In the genomic region with DNA sequence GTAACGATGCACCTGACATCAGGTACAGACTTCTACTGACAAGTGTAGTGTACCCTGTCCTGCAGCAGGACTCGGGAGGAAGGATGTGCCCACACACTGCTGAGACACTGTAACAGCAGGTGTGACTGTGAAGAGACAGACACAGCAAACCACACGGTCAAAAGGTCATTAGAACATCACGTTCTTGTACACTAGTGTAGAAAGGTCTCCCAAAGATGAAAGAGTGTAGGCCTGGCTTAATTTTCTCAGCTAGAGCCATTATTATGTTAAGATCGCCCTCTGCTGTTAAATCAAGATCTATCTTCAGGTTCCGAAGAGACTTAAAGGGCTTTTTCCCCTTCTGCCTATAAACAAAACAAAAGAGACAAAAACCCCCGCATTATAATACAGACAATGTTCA, we compare ENCODE assay signal across 10 mouse cellular contexts. TPM values are rescaled to one million over a fixed set of nuclear protein-coding genes. Genes with fewer than 3 reads are reported as not detected.
A peak's percentile ranks its signal among the peaks of the same experiment; 100 is the strongest.
DNase-seq lines count a peak whose midpoint lies in the region; ATAC-seq and TF ChIP-seq lines count a peak whose summit lies in the region.
"Had no signal": no experiment of that assay in that cellular context is flagged by ENCODE, and none has a peak within 500 bp of the region (broad histone marks: within the 10 kb centered on the region; RNA-seq: fewer than 3 reads in every experiment).

No protein-coding gene starts in this region.

- H3K4me2 ChIP-seq in hindbrain, embryonic 11.5 days (replicated peaks; ENCODE audit: low read depth, low read length) = no peak overlapping the region
- no peak overlapping the region for H3K4me2 ChIP-seq in midbrain, embryonic 11.5 days
- no peak overlapping the region for H3K4me2 ChIP-seq in forebrain, embryonic 14.5 days (ENCODE audit: low read length)
- H3K4me2 ChIP-seq in stomach, postnatal 0 days (replicated peaks; ENCODE audit: low read depth) = no peak overlapping the region
- H3K4me2 ChIP-seq: limb, embryonic 13.5 days had no signal

- H3K4me3 ChIP-seq in hindbrain, embryonic 11.5 days (ENCODE audit: low read depth, low read length) = no peak overlapping the region
- H3K4me3 ChIP-seq in hindbrain, embryonic 10.5 days = no peak overlapping the region
- H3K4me3 ChIP-seq in midbrain, embryonic 11.5 days (ENCODE audit: low read depth, low read length) = no peak overlapping the region
- H3K4me3 ChIP-seq in midbrain, embryonic 10.5 days = no peak overlapping the region
- H3K4me3 ChIP-seq in forebrain, embryonic 14.5 days (ENCODE audit: low read depth, low read length) = no peak overlapping the region
- H3K4me3 ChIP-seq in stomach, postnatal 0 days (ENCODE audit: low read depth, low read length) = no peak overlapping the region
- H3K4me3 ChIP-seq: limb, embryonic 13.5 days had no signal

- no peaks in the 10 kb centered on the region for H3K36me3 ChIP-seq in hindbrain, embryonic 11.5 days (ENCODE audit: control insufficient read depth, insufficient read depth, low read length)
- peaks cover 13% of the 10 kb centered on the region for H3K36me3 ChIP-seq in hindbrain, embryonic 10.5 days
- no peaks in the 10 kb centered on the region for H3K36me3 ChIP-seq in midbrain, embryonic 11.5 days (ENCODE audit: control insufficient read depth, insufficient read depth, low read length)
- peaks cover 24% of the 10 kb centered on the region for H3K36me3 ChIP-seq in midbrain, embryonic 10.5 days
- peaks cover 20% of the 10 kb centered on the region; the same call in 1 of the 2 replicates for H3K36me3 ChIP-seq in forebrain, embryonic 14.5 days (ENCODE audit: control insufficient read depth, insufficient read depth, low read length)
- 0 out of 2 replicates have a peak, but pooled peaks cover 2% of the 10 kb centered on the region for H3K36me3 ChIP-seq in stomach, postnatal 0 days (ENCODE audit: control insufficient read depth, insufficient read depth, low read length)

- TF ChIP-seq CTCF in stomach, postnatal 0 days (IDR thresholded peaks at IDR 0.05; ENCODE audit: low read depth) = peak; percentile 73

- no peaks in the 10 kb centered on the region for H3K4me1 ChIP-seq in hindbrain, embryonic 11.5 days (replicated peaks; ENCODE audit: control insufficient read depth, insufficient read depth, low read length)
- H3K4me1 ChIP-seq in hindbrain, embryonic 10.5 days (replicated peaks) = no peaks in the 10 kb centered on the region; the same call in 1 of the 2 replicates
- H3K4me1 ChIP-seq in midbrain, embryonic 11.5 days (ENCODE audit: control insufficient read depth, insufficient read depth, low read length) = no peaks in the 10 kb centered on the region
- peaks cover 4% of the 10 kb centered on the region; the same call in 1 of the 2 replicates for H3K4me1 ChIP-seq in midbrain, embryonic 10.5 days
- H3K4me1 ChIP-seq in forebrain, embryonic 14.5 days (ENCODE audit: control insufficient read depth, insufficient read depth, low read length) = no peaks in the 10 kb centered on the region
- no peaks in the 10 kb centered on the region for H3K4me1 ChIP-seq in stomach, postnatal 0 days (replicated peaks; ENCODE audit: control insufficient read depth, insufficient read depth)
- H3K4me1 ChIP-seq: limb, embryonic 13.5 days had no signal

- H3K27ac ChIP-seq in hindbrain, embryonic 11.5 days (ENCODE audit: low read depth, low read length) = no peak overlapping the region
- H3K27ac ChIP-seq in hindbrain, embryonic 10.5 days = no peak overlapping the region
- no peak overlapping the region for H3K27ac ChIP-seq in midbrain, embryonic 11.5 days (ENCODE audit: low read depth, low read length)
- H3K27ac ChIP-seq in midbrain, embryonic 10.5 days (replicated peaks) = no peak overlapping the region
- no peak overlapping the region for H3K27ac ChIP-seq in forebrain, embryonic 14.5 days (ENCODE audit: low read depth, low read length)
- no peak overlapping the region for H3K27ac ChIP-seq in stomach, postnatal 0 days (replicated peaks)
- H3K27ac ChIP-seq: limb, embryonic 13.5 days had no signal

- no peak for ATAC-seq in hindbrain, embryonic 11.5 days (ENCODE audit: low FRiP score)
- no peak; the same call in 1 of the 2 replicates for ATAC-seq in midbrain, embryonic 11.5 days (ENCODE audit: low FRiP score)
- no peak for ATAC-seq in forebrain, embryonic 14.5 days
- no peak for ATAC-seq in stomach, postnatal 0 days (ENCODE audit: low FRiP score, low TSS enrichment)

- 41% methylated on average over 7 of the region's 7 CpGs for WGBS in hindbrain, embryonic 11.5 days
- WGBS in hindbrain, embryonic 10.5 days = 42% methylated on average over 7 of the region's 7 CpGs
- WGBS in midbrain, embryonic 11.5 days = 44% methylated on average over 7 of the region's 7 CpGs
- WGBS in midbrain, embryonic 10.5 days = 54% methylated on average over 7 of the region's 7 CpGs
- 40% methylated on average over 7 of the region's 7 CpGs for WGBS in forebrain, embryonic 14.5 days
- 44% methylated on average over 7 of the region's 7 CpGs for WGBS in stomach, postnatal 0 days

- H3K9ac ChIP-seq in hindbrain, embryonic 11.5 days (ENCODE audit: low read depth, low read length) = no peak overlapping the region
- no peak overlapping the region for H3K9ac ChIP-seq in midbrain, embryonic 11.5 days (ENCODE audit: low read length)
- no peak overlapping the region for H3K9ac ChIP-seq in forebrain, embryonic 14.5 days (ENCODE audit: low read length)
- H3K9ac ChIP-seq in stomach, postnatal 0 days (ENCODE audit: low read length) = no peak overlapping the region
- H3K9ac ChIP-seq: limb, embryonic 13.5 days had no signal

- H3K27me3 ChIP-seq in hindbrain, embryonic 11.5 days (ENCODE audit: control insufficient read depth, insufficient read depth, low read length) = no peaks in the 10 kb centered on the region
- no peaks in the 10 kb centered on the region for H3K27me3 ChIP-seq in hindbrain, embryonic 10.5 days (ENCODE audit: insufficient read depth, poor library complexity, severe bottlenecking)
- no peaks in the 10 kb centered on the region for H3K27me3 ChIP-seq in midbrain, embryonic 11.5 days (ENCODE audit: control insufficient read depth, insufficient read depth, low read length)
- H3K27me3 ChIP-seq in midbrain, embryonic 10.5 days (ENCODE audit: low read depth, poor library complexity, severe bottlenecking) = no peaks in the 10 kb centered on the region
- no peaks in the 10 kb centered on the region for H3K27me3 ChIP-seq in forebrain, embryonic 14.5 days (replicated peaks; ENCODE audit: control insufficient read depth, insufficient read depth, low read length)
- H3K27me3 ChIP-seq in stomach, postnatal 0 days (ENCODE audit: control insufficient read depth, insufficient read depth, low read length) = no peaks in the 10 kb centered on the region
- H3K27me3 ChIP-seq: limb, embryonic 13.5 days had no signal

- no peaks in the 10 kb centered on the region for H3K9me3 ChIP-seq in hindbrain, embryonic 11.5 days (ENCODE audit: control insufficient read depth, low read length)
- H3K9me3 ChIP-seq in hindbrain, embryonic 10.5 days = no peaks in the 10 kb centered on the region
- H3K9me3 ChIP-seq in midbrain, embryonic 11.5 days (ENCODE audit: control insufficient read depth, low read length) = no peaks in the 10 kb centered on the region
- H3K9me3 ChIP-seq in midbrain, embryonic 10.5 days (replicated peaks) = no peaks in the 10 kb centered on the region
- no peaks in the 10 kb centered on the region for H3K9me3 ChIP-seq in forebrain, embryonic 14.5 days (replicated peaks; ENCODE audit: control insufficient read depth, low read length)
- H3K9me3 ChIP-seq in stomach, postnatal 0 days (ENCODE audit: control insufficient read depth, low read length) = no peaks in the 10 kb centered on the region
- H3K9me3 ChIP-seq: limb, embryonic 13.5 days had no signal

- no peak for TF ChIP-seq EP300 in stomach, postnatal 0 days (optimal IDR thresholded peaks at IDR 0.05)

- peak; percentile 19 for DNase-seq in hindbrain, embryonic 11.5 days (ENCODE audit: low spot score)
- no peak for DNase-seq in hindbrain, embryonic 10.5 days (ENCODE audit: low spot score)
- peak; percentile 86 for DNase-seq in midbrain, embryonic 11.5 days (ENCODE audit: low spot score, missing footprints)
- DNase-seq in midbrain, embryonic 10.5 days (ENCODE audit: low spot score) = no peak
- peak; percentile 70 for DNase-seq in forebrain, embryonic 14.5 days (ENCODE audit: low spot score)
- no peak for DNase-seq in stomach, postnatal 0 days (ENCODE audit: low spot score)
- no peak for DNase-seq in left cerebral cortex, adult 11 months (ENCODE audit: low spot score)
- no peak for DNase-seq in urinary bladder, postnatal 4 days (ENCODE audit: low spot score in 2 of 2)
- DNase-seq: right cerebral cortex, adult 18-20 months had no signal

RNA-seq across cellular contexts. Expression of a gene that starts 33.2 kb away (rescaled TPM):
- 23.4 and 29.0 TPM in 2 replicates for polyA plus RNA-seq in hindbrain, embryonic 11.5 days (2014; fragmentation: Nextera tagmentation; extraction: Ambion mirVana)
- polyA plus RNA-seq in hindbrain, embryonic 10.5 days (2016; fragmentation: Nextera tagmentation; extraction: Ambion mirVana) = 17.2 and 19.5 TPM in 2 replicates
- polyA plus RNA-seq in midbrain, embryonic 11.5 days (2014; fragmentation: Nextera tagmentation; extraction: Ambion mirVana) = 29.5 and 29.6 TPM in 2 replicates
- 19.5 and 22.6 TPM in 2 replicates for polyA plus RNA-seq in midbrain, embryonic 10.5 days (2016; fragmentation: Nextera tagmentation; extraction: Ambion mirVana)
- 51.4 and 57.8 TPM in 2 replicates for polyA plus RNA-seq in forebrain, embryonic 14.5 days (2014; fragmentation: Nextera tagmentation; extraction: Ambion mirVana)
- 7.2 and 7.6 TPM in 2 replicates for polyA plus RNA-seq in stomach, postnatal 0 days (2015; fragmentation: Nextera tagmentation; extraction: Ambion mirVana)

RNA-seq across cellular contexts. Expression of a gene that starts 35.4 kb away (rescaled TPM):
- 9.4 and 14.5 TPM in 2 replicates for polyA plus RNA-seq in hindbrain, embryonic 11.5 days (2014; fragmentation: Nextera tagmentation; extraction: Ambion mirVana)
- 13.1 and 19.6 TPM in 2 replicates for polyA plus RNA-seq in hindbrain, embryonic 10.5 days (2016; fragmentation: Nextera tagmentation; extraction: Ambion mirVana)
- polyA plus RNA-seq in midbrain, embryonic 11.5 days (2014; fragmentation: Nextera tagmentation; extraction: Ambion mirVana) = 16.5 and 18.3 TPM in 2 replicates
- polyA plus RNA-seq in midbrain, embryonic 10.5 days (2016; fragmentation: Nextera tagmentation; extraction: Ambion mirVana) = 19.8 and 21.5 TPM in 2 replicates
- 4.6 and 6.3 TPM in 2 replicates for polyA plus RNA-seq in forebrain, embryonic 14.5 days (2014; fragmentation: Nextera tagmentation; extraction: Ambion mirVana)
- polyA plus RNA-seq in stomach, postnatal 0 days (2015; fragmentation: Nextera tagmentation; extraction: Ambion mirVana) = 15.0 and 16.9 TPM in 2 replicates

RNA-seq across cellular contexts. Expression of a gene that starts 40.9 kb away (rescaled TPM):
- polyA plus RNA-seq in hindbrain, embryonic 11.5 days (2014; fragmentation: Nextera tagmentation; extraction: Ambion mirVana) = 0.43 TPM in 1 of 2 replicates, not detected in the other
- polyA plus RNA-seq in hindbrain, embryonic 10.5 days (2016; fragmentation: Nextera tagmentation; extraction: Ambion mirVana) = 0.26 and 0.41 TPM in 2 replicates
- 0.46 TPM in 1 of 2 replicates, not detected in the other for polyA plus RNA-seq in midbrain, embryonic 11.5 days (2014; fragmentation: Nextera tagmentation; extraction: Ambion mirVana)
- polyA plus RNA-seq in midbrain, embryonic 10.5 days (2016; fragmentation: Nextera tagmentation; extraction: Ambion mirVana) = 0.29 and 0.30 TPM in 2 replicates
- 0.38 TPM in 1 of 2 replicates, not detected in the other for polyA plus RNA-seq in forebrain, embryonic 14.5 days (2014; fragmentation: Nextera tagmentation; extraction: Ambion mirVana)
- 0.16 TPM in 1 of 2 replicates, not detected in the other for polyA plus RNA-seq in stomach, postnatal 0 days (2015; fragmentation: Nextera tagmentation; extraction: Ambion mirVana)

Comparison
In these comparisons a context has a peak if more than half of its experiments do, and no peak if none do; other contexts are left out.
1. DNase-seq: peak in hindbrain, embryonic 11.5 days (single experiment), midbrain, embryonic 11.5 days (single experiment) and forebrain, embryonic 14.5 days (single experiment); none in hindbrain, embryonic 10.5 days (single experiment), midbrain, embryonic 10.5 days (single experiment), stomach, postnatal 0 days (single experiment), left cerebral cortex, adult 11 months (single experiment) and urinary bladder, postnatal 4 days (0 of 2).